Mouse (Mus musculus): ENCODE data around the gene Rhd. TPM values are rescaled to one million over a fixed set of nuclear protein-coding genes. Genes with fewer than 3 reads are reported as not detected.
"Not testable (repeated sequence)": the region's sequence is repeated elsewhere in the genome, so short reads cannot be mapped to it uniquely, and the experiment has no call there.

The Rhd gene
- polyA plus RNA-seq, 1 experiment from 2014 or later, result 2.9 TPM

GRCm38 (mm10) chr4:134871950-134872349 lies 7.6 kb downstream of the Rhd start:
- WGBS, result 42% methylated on average over 2 of the region's 2 CpGs
- Histone ChIP-seq H3K4me1 (peaks cover 13% of the 10 kb centered on the region), H3K27ac (replicated peaks) (no peak overlapping the region), H3K9me3 (replicated peaks) (no peaks in the 10 kb centered on the region), H3K36me3 (no peaks in the 10 kb centered on the region), H3K27me3 (peaks cover 17% of the 10 kb centered on the region), H3K4me2 (replicated peaks) (no peak overlapping the region), H3K4me3 (replicated peaks) (no peak overlapping the region), H3K9ac (no peak overlapping the region)
- ATAC-seq (ENCODE audit: insufficient number of reproducible peaks, low FRiP score, low TSS enrichment, low read depth), result no peak; the same call in 1 of the 2 replicates

- Histone ChIP-seq H3K4me1 (peaks cover 9% of the 10 kb centered on the region), H3K27ac (replicated peaks) (no peak overlapping the region), H3K27me3 (no peaks in the 10 kb centered on the region), H3K4me2 (replicated peaks) (no peak overlapping the region), H3K9ac (no peak overlapping the region), H3K4me3 (replicated peaks) (no peak overlapping the region), H3K36me3 (no peaks in the 10 kb centered on the region), H3K9me3 (replicated peaks) (no peaks in the 10 kb centered on the region)
- ATAC-seq (ENCODE audit: insufficient number of reproducible peaks, low FRiP score, low TSS enrichment, low read depth), result no peak
- WGBS, result 71% methylated on average over 9 of the region's 9 CpGs
Observed at GRCm38 (mm10) chr4:134876171-134876570, 11.8 kb downstream of the Rhd start.

GRCm38 (mm10) chr4:134879410-134879981 lies 15.2 kb downstream of the Rhd start:
- Histone ChIP-seq H3K4me3 (replicated peaks) (peak overlapping the region; percentile 38), H3K4me1 (peaks cover 9% of the 10 kb centered on the region), H3K27me3 (no peaks in the 10 kb centered on the region), H3K27ac (replicated peaks) (no peak overlapping the region), H3K9ac (no peak overlapping the region), H3K36me3 (no peaks in the 10 kb centered on the region), H3K9me3 (replicated peaks) (no peaks in the 10 kb centered on the region), H3K4me2 (replicated peaks) (peak overlapping the region; percentile 67)
- no peak for ATAC-seq (ENCODE audit: insufficient number of reproducible peaks, low FRiP score, low TSS enrichment, low read depth)
- WGBS, result 3% methylated on average over 17 of the region's 17 CpGs

GRCm38 (mm10) chr4:134880041-134880440 lies 15.7 kb downstream of the Rhd start:
- no peak for ATAC-seq (ENCODE audit: insufficient number of reproducible peaks, low FRiP score, low TSS enrichment, low read depth)
- 38% methylated on average over 6 of the region's 6 CpGs for WGBS

GRCm38 (mm10) chr4:134883266-134883665 lies 18.9 kb downstream of the Rhd start:
- no peak for ATAC-seq (ENCODE audit: insufficient number of reproducible peaks, low FRiP score, low TSS enrichment, low read depth)
- Histone ChIP-seq H3K4me2 (replicated peaks) (no peak overlapping the region), H3K4me1 (peaks cover 9% of the 10 kb centered on the region), H3K4me3 (replicated peaks) (no peak overlapping the region), H3K9ac (no peak overlapping the region), H3K9me3 (replicated peaks) (no peaks in the 10 kb centered on the region), H3K27ac (replicated peaks) (no peak overlapping the region), H3K27me3 (no peaks in the 10 kb centered on the region), H3K36me3 (no peaks in the 10 kb centered on the region)
- 32% methylated on average over 7 of the region's 7 CpGs for WGBS

More at GRCm38 (mm10) chr4:134880041-134880440, 15.7 kb downstream of the Rhd start:
- H3K4me1 ChIP-seq, result peaks cover 9% of the 10 kb centered on the region
- H3K4me2 ChIP-seq (replicated peaks), result peak overlapping the region; percentile 67
- H3K27ac ChIP-seq (replicated peaks), result no peak overlapping the region
- H3K9me3 ChIP-seq (replicated peaks), result no peaks in the 10 kb centered on the region
- no peaks in the 10 kb centered on the region for H3K27me3 ChIP-seq
- no peaks in the 10 kb centered on the region for H3K36me3 ChIP-seq
- peak overlapping the region; percentile 38; the same call in 1 of the 2 replicates for H3K4me3 ChIP-seq (replicated peaks)
- H3K9ac ChIP-seq, result no peak overlapping the region

- H3K4me3 ChIP-seq (replicated peaks), result no peak overlapping the region
- H3K4me1 ChIP-seq, result peaks cover 9% of the 10 kb centered on the region
- no peak overlapping the region for H3K9ac ChIP-seq
- H3K4me2 ChIP-seq (replicated peaks), result no peak overlapping the region
- H3K9me3 ChIP-seq (replicated peaks), result no peaks in the 10 kb centered on the region
- no peak for ATAC-seq (ENCODE audit: insufficient number of reproducible peaks, low FRiP score, low TSS enrichment, low read depth)
- no peak overlapping the region for H3K27ac ChIP-seq (replicated peaks)
- no peaks in the 10 kb centered on the region for H3K27me3 ChIP-seq
- WGBS, result 80% methylated on average over 10 of the region's 10 CpGs
- H3K36me3 ChIP-seq, result no peaks in the 10 kb centered on the region
Observed at GRCm38 (mm10) chr4:134883808-134884207, 19.5 kb downstream of the Rhd start.

- Histone ChIP-seq H3K9me3 (replicated peaks) (no peaks in the 10 kb centered on the region), H3K4me3 (replicated peaks) (no peak overlapping the region), H3K4me1 (peaks cover 7% of the 10 kb centered on the region), H3K36me3 (no peaks in the 10 kb centered on the region), H3K27ac (replicated peaks) (no peak overlapping the region), H3K27me3 (no peaks in the 10 kb centered on the region), H3K4me2 (replicated peaks) (no peak overlapping the region), H3K9ac (no peak overlapping the region)
- no peak for ATAC-seq (ENCODE audit: insufficient number of reproducible peaks, low FRiP score, low TSS enrichment, low read depth)
- 93% methylated on average over 4 of the region's 4 CpGs for WGBS
Observed at GRCm38 (mm10) chr4:134884364-134884763, 20.0 kb downstream of the Rhd start.

GRCm38 (mm10) chr4:134892096-134892495 lies 27.8 kb downstream of the Rhd start:
- no peak for ATAC-seq (ENCODE audit: insufficient number of reproducible peaks, low FRiP score, low TSS enrichment, low read depth)
- 79% methylated on average over 6 of the region's 6 CpGs for WGBS
- Histone ChIP-seq H3K4me1 (no peaks in the 10 kb centered on the region), H3K27me3 (no peaks in the 10 kb centered on the region), H3K4me3 (replicated peaks) (no peak overlapping the region), H3K9me3 (replicated peaks) (no peaks in the 10 kb centered on the region), H3K27ac (replicated peaks) (no peak overlapping the region), H3K4me2 (replicated peaks) (no peak overlapping the region), H3K36me3 (peaks cover 27% of the 10 kb centered on the region), H3K9ac (no peak overlapping the region)

- Histone ChIP-seq H3K27me3 (no peaks in the 10 kb centered on the region), H3K36me3 (peaks cover 76% of the 10 kb centered on the region), H3K9ac (no peak overlapping the region), H3K9me3 (replicated peaks) (no peaks in the 10 kb centered on the region), H3K4me1 (no peaks in the 10 kb centered on the region), H3K27ac (replicated peaks) (no peak overlapping the region), H3K4me2 (replicated peaks) (no peak overlapping the region), H3K4me3 (replicated peaks) (no peak overlapping the region)
- ATAC-seq (ENCODE audit: insufficient number of reproducible peaks, low FRiP score, low TSS enrichment, low read depth), result peak; percentile 60; the same call in 1 of the 2 replicates
- WGBS, result 90% methylated on average over 6 of the region's 6 CpGs
Observed at GRCm38 (mm10) chr4:134897256-134897655, 32.9 kb downstream of the Rhd start.

GRCm38 (mm10) chr4:134901126-134901525 lies 36.8 kb downstream of the Rhd start:
- Histone ChIP-seq H3K36me3 (peaks cover 97% of the 10 kb centered on the region), H3K27me3 (no peaks in the 10 kb centered on the region), H3K27ac (replicated peaks) (no peak overlapping the region), H3K4me1 (no peaks in the 10 kb centered on the region), H3K9ac (no peak overlapping the region), H3K4me2 (replicated peaks) (no peak overlapping the region), H3K4me3 (replicated peaks) (no peak overlapping the region), H3K9me3 (replicated peaks) (no peaks in the 10 kb centered on the region)
- WGBS, result 87% methylated on average over 8 of the region's 8 CpGs
- no peak for ATAC-seq (ENCODE audit: insufficient number of reproducible peaks, low FRiP score, low TSS enrichment, low read depth)

GRCm38 (mm10) chr4:134903046-134903445 lies 38.7 kb downstream of the Rhd start:
- WGBS, result 75% methylated on average over 7 of the region's 7 CpGs
- Histone ChIP-seq H3K4me3 (replicated peaks) (no peak overlapping the region), H3K27me3 (no peaks in the 10 kb centered on the region), H3K4me2 (replicated peaks) (no peak overlapping the region), H3K36me3 (peaks cover 96% of the 10 kb centered on the region), H3K9ac (no peak overlapping the region), H3K4me1 (no peaks in the 10 kb centered on the region), H3K9me3 (replicated peaks) (no peaks in the 10 kb centered on the region), H3K27ac (replicated peaks) (no peak overlapping the region)
- ATAC-seq (ENCODE audit: insufficient number of reproducible peaks, low FRiP score, low TSS enrichment, low read depth), result no peak

- H3K9ac ChIP-seq; H3K4me3 ChIP-seq (replicated peaks); H3K27ac ChIP-seq (replicated peaks); H3K9me3 ChIP-seq (replicated peaks); H3K4me2 ChIP-seq (replicated peaks); H3K27me3 ChIP-seq; ATAC-seq (ENCODE audit: insufficient number of reproducible peaks, low FRiP score, low TSS enrichment, low read depth): not testable (repeated sequence)
- 99% methylated on average over 7 of the region's 8 CpGs for WGBS
- Histone ChIP-seq H3K36me3 (peaks cover 48% of the 10 kb centered on the region), H3K4me1 (peaks cover 15% of the 10 kb centered on the region)
Observed at GRCm38 (mm10) chr4:134911406-134911805, 47.1 kb downstream of the Rhd start.
